Mouse (Mus musculus) embryonic facial prominence, embryonic 12.5 days (tissue): ENCODE measurements at regions not wholly inside any gene's neighbourhood (a gene's known extent, or its start where the extent isn't known, plus 50 kb on each side); places are given as distances from the start of the nearest gene placed in this dataset.

Source experiments
- ATAC-seq: fragments of 200-750 bp; cut with Nextera tagmentation; 2 replicates; pipeline ENCODE4 v1.8.0; 2017; ENCODE audit not compliant: insufficient number of reproducible peaks, insufficient read depth, low FRiP score, low TSS enrichment
- H3K27ac ChIP-seq: fragments of 300-500 bp; sonication (generic); 2 replicates; pipeline ENCODE4 v1.5.1; 2016; ENCODE audit warnings: mild to moderate bottlenecking
- H3K27me3 ChIP-seq: fragments of 300-500 bp; sonication (generic); 2 replicates; pipeline ENCODE4 v1.6.1; 2016; ENCODE audit warnings: mild to moderate bottlenecking, moderate library complexity
- H3K36me3 ChIP-seq: fragments of 300-500 bp; sonication (generic); 2 replicates; pipeline ENCODE4 v1.6.1; 2016; ENCODE audit warnings: mild to moderate bottlenecking
- H3K4me1 ChIP-seq: fragments of 300-500 bp; sonication (generic); 2 replicates; pipeline ENCODE4 v1.6.1; 2016
- H3K4me2 ChIP-seq: fragments of 300-500 bp; sonication (generic); replicated peaks from 2 replicates; pipeline ENCODE4 v1.6.1; 2016; ENCODE audit warnings: mild to moderate bottlenecking, moderate library complexity
- H3K4me3 ChIP-seq: fragments of 300-500 bp; sonication (generic); 2 replicates; pipeline ENCODE4 v1.5.1; 2016; ENCODE audit warnings: mild to moderate bottlenecking
- H3K9ac ChIP-seq: fragments of 300-500 bp; sonication (generic); 2 replicates; pipeline ENCODE4 v1.6.1; 2016; ENCODE audit warnings: mild to moderate bottlenecking, moderate library complexity
- H3K9me3 ChIP-seq: fragments of 300-500 bp; sonication (generic); 2 replicates; pipeline ENCODE4 v1.6.1; 2016; ENCODE audit warnings: mild to moderate bottlenecking, moderate library complexity
- WGBS: fragments of 180-500 bp; shearing (Covaris S2); methylation state at CpG from one replicate; pipeline ENCODE4 v1.1.7; 2016; 5-methylcytosine and 5-hydroxymethylcytosine counted together

DNA sequence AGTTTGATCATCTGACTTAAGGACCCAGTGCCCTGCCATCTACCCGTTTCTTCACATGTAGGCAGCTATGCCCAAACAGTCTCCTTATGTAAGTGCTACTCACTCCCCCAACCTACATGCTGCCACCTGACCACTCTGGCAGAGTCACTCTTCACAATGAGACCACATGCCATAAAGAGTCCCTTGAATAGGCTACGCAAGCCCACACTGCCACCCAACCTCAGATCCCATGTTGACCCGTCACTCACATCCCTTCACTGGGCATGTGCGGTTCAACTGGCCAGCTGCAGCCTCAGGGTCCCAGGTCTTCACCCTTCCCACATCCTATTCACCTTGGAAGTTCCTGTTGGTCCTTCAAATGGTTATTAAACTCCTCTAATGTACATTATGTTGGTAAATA lies 106.3 kb downstream of the Irs2 start:
- Histone ChIP-seq H3K9me3 (no peaks in the 10 kb centered on the region), H3K4me3 (no peak overlapping the region), H3K27me3 (no peaks in the 10 kb centered on the region), H3K27ac (no peak overlapping the region), H3K4me1 (peaks cover 19% of the 10 kb centered on the region), H3K9ac (no peak overlapping the region), H3K36me3 (no peaks in the 10 kb centered on the region), H3K4me2 (no peak overlapping the region)
- 92% methylated on average over 4 of the region's 4 CpGs for WGBS
- no peak for ATAC-seq

DNA sequence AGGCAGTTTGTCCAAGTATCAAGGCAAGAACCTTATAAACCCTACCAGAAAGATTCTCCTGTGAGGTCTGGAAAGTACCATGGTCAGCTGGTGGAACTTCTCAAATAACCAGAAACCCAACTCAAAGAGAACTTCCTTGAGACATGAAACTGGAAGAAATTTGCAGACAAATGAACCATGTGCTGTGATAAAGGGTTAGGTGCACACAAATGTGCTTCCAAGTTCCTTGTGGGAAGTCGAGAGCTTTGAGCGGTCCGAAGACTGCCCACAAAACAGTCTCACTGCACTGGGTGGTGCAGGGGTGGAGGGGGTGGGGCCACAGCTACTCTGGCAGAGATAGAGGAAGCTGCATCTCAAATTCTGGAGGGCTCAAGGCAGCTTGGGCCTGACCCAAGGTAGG lies 107.2 kb downstream of the Irs2 start:
- H3K27me3 ChIP-seq, result no peaks in the 10 kb centered on the region
- H3K27ac ChIP-seq, result no peak overlapping the region
- H3K9ac ChIP-seq, result no peak overlapping the region
- no peak for ATAC-seq
- H3K9me3 ChIP-seq, result no peaks in the 10 kb centered on the region
- peaks cover 19% of the 10 kb centered on the region for H3K4me1 ChIP-seq
- H3K36me3 ChIP-seq, result no peaks in the 10 kb centered on the region
- no peak overlapping the region for H3K4me2 ChIP-seq
- H3K4me3 ChIP-seq, result no peak overlapping the region
- 70% methylated on average over 3 of the region's 3 CpGs for WGBS

DNA sequence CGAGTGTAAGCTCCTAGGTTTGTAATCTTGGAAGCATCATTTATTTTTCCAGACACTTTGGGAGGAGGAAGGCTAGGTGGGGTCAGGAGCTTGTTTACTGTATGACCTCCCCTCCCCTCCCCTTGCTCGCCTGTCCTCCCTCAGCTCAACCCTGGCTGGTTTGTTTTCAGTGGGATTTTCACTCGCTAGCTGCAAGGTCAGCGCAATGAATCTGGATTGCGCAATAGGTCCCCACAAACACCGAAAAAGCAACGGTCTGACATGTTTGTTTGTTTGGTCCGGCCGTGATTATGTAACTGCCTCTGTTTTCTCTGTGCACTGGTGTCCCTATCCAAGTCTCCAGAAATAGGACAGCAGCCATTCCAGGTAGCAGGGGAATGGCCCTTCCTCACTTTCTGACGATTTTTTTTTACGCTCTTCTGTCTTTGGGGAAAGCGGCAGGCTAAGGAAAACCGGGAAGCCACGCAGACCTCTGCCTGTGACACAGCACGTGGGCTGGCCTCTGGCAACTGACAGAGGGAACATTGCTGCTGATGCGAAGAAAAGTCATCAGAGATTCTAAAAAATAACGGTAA lies 108.6 kb downstream of the Irs2 start:
- Histone ChIP-seq H3K36me3 (no peaks in the 10 kb centered on the region), H3K27ac (no peak overlapping the region), H3K9ac (peak overlapping the region; percentile 32; the same call in 1 of the 2 replicates), H3K4me1 (peaks cover 19% of the 10 kb centered on the region), H3K4me3 (peak overlapping the region; percentile 15; the same call in 1 of the 2 replicates), H3K4me2 (peak overlapping the region; percentile 44), H3K27me3 (no peaks in the 10 kb centered on the region), H3K9me3 (no peaks in the 10 kb centered on the region)
- 6% methylated on average over 17 of the region's 17 CpGs for WGBS
- ATAC-seq, result no peak

GRCm38 (mm10) chr8:10898562-10899527 lies 109.4 kb downstream of the Irs2 start:
- ATAC-seq, result no peak
- WGBS, result 13% methylated on average over 16 of the region's 16 CpGs
- Histone ChIP-seq H3K36me3 (no peaks in the 10 kb centered on the region), H3K9me3 (no peaks in the 10 kb centered on the region), H3K4me3 (no peak overlapping the region), H3K9ac (0 out of 2 replicates have a peak overlapping the region, but pooled peaks have one; percentile 32), H3K4me1 (peaks cover 19% of the 10 kb centered on the region), H3K27me3 (no peaks in the 10 kb centered on the region), H3K4me2 (peak overlapping the region; percentile 44), H3K27ac (no peak overlapping the region)

- Histone ChIP-seq H3K36me3 (no peaks in the 10 kb centered on the region), H3K4me2 (no peak overlapping the region), H3K27ac (no peak overlapping the region), H3K9me3 (no peaks in the 10 kb centered on the region), H3K9ac (no peak overlapping the region), H3K27me3 (no peaks in the 10 kb centered on the region), H3K4me3 (no peak overlapping the region), H3K4me1 (peaks cover 19% of the 10 kb centered on the region)
- 67% methylated on average over 7 of the region's 7 CpGs for WGBS
- no peak for ATAC-seq
Measured at GRCm38 (mm10) chr8:10897573-10897972, 110.7 kb downstream of the Irs2 start.

- ATAC-seq, result no peak
- Histone ChIP-seq H3K27ac (no peak overlapping the region), H3K4me3 (no peak overlapping the region), H3K9ac (no peak overlapping the region), H3K36me3 (no peaks in the 10 kb centered on the region), H3K4me1 (peaks cover 18% of the 10 kb centered on the region), H3K9me3 (no peaks in the 10 kb centered on the region), H3K27me3 (no peaks in the 10 kb centered on the region), H3K4me2 (no peak overlapping the region)
- WGBS, result 71% methylated on average over 2 of the region's 2 CpGs
Measured at GRCm38 (mm10) chr8:10895178-10895577, 113.1 kb downstream of the Irs2 start.

GRCm38 (mm10) chr8:10894306-10894705 lies 114.0 kb downstream of the Irs2 start:
- Histone ChIP-seq H3K27ac (no peak overlapping the region), H3K9me3 (no peaks in the 10 kb centered on the region), H3K36me3 (no peaks in the 10 kb centered on the region), H3K4me3 (no peak overlapping the region), H3K4me1 (peaks cover 9% of the 10 kb centered on the region), H3K4me2 (no peak overlapping the region), H3K27me3 (no peaks in the 10 kb centered on the region), H3K9ac (no peak overlapping the region)
- 76% methylated on average over 5 of the region's 5 CpGs for WGBS
- ATAC-seq, result no peak

DNA sequence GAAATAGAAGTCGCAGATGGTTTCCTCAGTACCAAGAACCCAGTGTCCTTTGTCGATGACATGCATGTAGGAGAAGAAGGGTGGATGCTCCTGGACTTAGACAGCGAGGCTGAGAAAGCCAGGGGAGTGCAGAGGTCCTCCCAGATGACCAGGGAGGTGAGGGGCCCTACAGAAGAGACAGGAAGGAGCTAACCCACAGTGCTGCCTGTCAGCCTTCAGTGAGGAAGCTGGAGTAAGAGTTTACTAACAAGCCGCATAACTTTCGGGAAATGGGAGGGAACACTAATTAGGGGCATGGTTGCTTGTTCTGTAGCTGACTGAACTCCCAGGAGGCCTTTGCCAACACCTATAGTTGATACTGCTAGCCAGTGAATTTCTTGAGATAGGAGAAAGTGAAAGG lies 114.5 kb downstream of the Irs2 start:
- H3K4me1 ChIP-seq, result peaks cover 3% of the 10 kb centered on the region; the same call in 1 of the 2 replicates
- H3K9ac ChIP-seq, result no peak overlapping the region
- no peak overlapping the region for H3K4me2 ChIP-seq
- H3K4me3 ChIP-seq, result no peak overlapping the region
- H3K27me3 ChIP-seq, result no peaks in the 10 kb centered on the region
- no peak overlapping the region for H3K27ac ChIP-seq
- ATAC-seq, result no peak
- H3K36me3 ChIP-seq, result no peaks in the 10 kb centered on the region
- WGBS, result 70% methylated on average over 5 of the region's 5 CpGs
- H3K9me3 ChIP-seq, result no peaks in the 10 kb centered on the region

DNA sequence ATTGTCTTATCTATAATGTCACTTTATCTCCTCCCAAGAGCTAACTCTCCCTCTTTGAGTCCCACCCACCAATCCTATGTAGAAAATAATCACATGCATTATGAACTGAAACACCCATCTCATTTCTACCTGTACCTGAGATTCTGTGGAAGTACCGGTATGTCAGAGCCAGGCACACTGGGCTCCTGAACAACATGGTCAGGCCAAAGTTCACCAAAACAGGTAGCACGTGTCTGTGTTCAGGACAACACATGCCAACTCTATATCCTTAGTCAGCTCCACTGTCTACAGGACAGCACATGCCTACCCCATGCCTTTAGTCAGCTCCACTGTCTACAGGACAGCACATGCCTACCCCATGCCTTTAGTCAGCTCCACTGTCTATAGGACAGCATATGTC lies 116.4 kb downstream of the Irs2 start:
- H3K36me3 ChIP-seq, result no peaks in the 10 kb centered on the region
- no peaks in the 10 kb centered on the region for H3K27me3 ChIP-seq
- no peak overlapping the region for H3K4me2 ChIP-seq
- H3K4me3 ChIP-seq, result no peak overlapping the region
- WGBS, result 90% methylated on average over 2 of the region's 2 CpGs
- ATAC-seq, result no peak
- H3K9me3 ChIP-seq, result no peaks in the 10 kb centered on the region
- H3K9ac ChIP-seq, result no peak overlapping the region
- no peaks in the 10 kb centered on the region for H3K4me1 ChIP-seq
- no peak overlapping the region for H3K27ac ChIP-seq

DNA sequence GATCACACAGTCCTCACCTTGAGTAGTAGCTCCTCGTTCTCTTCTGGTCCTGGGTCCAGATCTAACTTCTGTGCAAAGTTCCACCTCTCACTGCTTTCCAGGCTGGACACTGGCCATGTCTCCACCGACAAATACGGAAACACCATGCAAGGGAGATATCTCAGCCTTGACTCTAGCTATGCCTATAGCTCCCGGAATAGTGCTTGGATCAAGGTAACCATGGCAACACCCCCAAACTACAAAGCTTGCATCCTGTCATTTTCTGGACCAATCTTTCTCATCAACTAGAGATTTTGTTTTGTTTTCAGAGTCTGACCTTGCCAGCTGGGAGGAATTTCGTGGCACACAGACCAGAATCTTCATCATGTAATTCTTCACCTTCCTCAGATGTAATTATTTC lies 116.8 kb downstream of the Irs2 start:
- Histone ChIP-seq H3K4me1 (no peaks in the 10 kb centered on the region), H3K36me3 (no peaks in the 10 kb centered on the region), H3K27ac (no peak overlapping the region), H3K27me3 (no peaks in the 10 kb centered on the region), H3K9ac (no peak overlapping the region), H3K4me3 (no peak overlapping the region), H3K4me2 (no peak overlapping the region), H3K9me3 (no peaks in the 10 kb centered on the region)
- WGBS, result 83% methylated on average over 5 of the region's 5 CpGs
- ATAC-seq, result no peak

DNA sequence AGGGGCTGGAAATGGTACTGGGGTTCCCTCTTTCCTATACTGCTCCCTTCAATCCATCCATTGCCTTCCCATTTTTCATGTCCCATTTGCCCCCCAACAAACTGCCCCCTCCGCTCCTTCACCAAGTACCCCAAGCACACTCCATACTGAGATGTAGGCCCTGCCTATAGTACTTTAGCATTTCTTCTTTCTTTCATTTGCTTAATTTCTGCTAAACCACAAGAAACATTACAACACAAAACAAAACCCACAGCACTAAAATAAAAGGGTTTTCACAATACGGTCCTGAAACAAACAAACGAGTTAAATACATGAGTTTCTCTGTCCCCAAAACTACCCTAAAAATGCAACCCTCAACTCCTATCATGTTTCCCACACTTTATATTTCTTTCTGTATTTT lies 122.8 kb downstream of the Irs2 start:
- Histone ChIP-seq H3K4me1 (no peaks in the 10 kb centered on the region), H3K4me2 (no peak overlapping the region), H3K4me3 (no peak overlapping the region), H3K27ac (no peak overlapping the region), H3K36me3 (no peaks in the 10 kb centered on the region), H3K27me3 (no peaks in the 10 kb centered on the region), H3K9me3 (no peaks in the 10 kb centered on the region), H3K9ac (no peak overlapping the region)
- WGBS, result 89% methylated on average over 3 of the region's 3 CpGs
- ATAC-seq, result no peak

DNA sequence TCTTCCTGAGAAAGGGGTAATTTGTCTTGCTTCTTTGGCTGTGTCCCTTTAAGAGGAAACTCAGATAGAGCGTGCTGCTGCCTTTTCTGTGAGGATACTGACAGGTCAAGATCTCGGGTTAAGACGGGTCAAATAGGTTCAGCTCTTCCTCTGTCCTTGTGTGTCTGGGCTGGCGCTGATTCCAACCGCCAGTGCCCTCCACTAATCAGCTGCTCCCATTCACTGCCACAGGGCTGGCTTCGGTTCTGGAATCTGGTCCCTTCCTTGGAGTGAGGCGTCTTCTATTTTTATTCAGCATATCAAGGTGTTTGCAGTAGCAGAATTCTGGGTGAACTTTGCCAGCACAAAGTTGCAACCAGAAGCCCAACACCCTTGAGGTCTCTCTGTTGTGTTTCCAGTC lies 124.8 kb downstream of the Irs2 start:
- no peak overlapping the region for H3K9ac ChIP-seq
- H3K9me3 ChIP-seq, result no peaks in the 10 kb centered on the region
- H3K36me3 ChIP-seq, result no peaks in the 10 kb centered on the region
- no peak overlapping the region for H3K4me2 ChIP-seq
- H3K4me3 ChIP-seq, result no peak overlapping the region
- H3K27ac ChIP-seq, result no peak overlapping the region
- WGBS, result 52% methylated on average over 7 of the region's 7 CpGs
- no peaks in the 10 kb centered on the region for H3K27me3 ChIP-seq
- no peaks in the 10 kb centered on the region for H3K4me1 ChIP-seq
- no peak for ATAC-seq
